Mouse (Mus musculus) small intestine, adult 2 months (tissue): ENCODE data around the gene Gpr135. TPM values are rescaled to one million over a fixed set of nuclear protein-coding genes. Genes with fewer than 3 reads are reported as not detected.

Source experiments
- H3K27ac ChIP-seq: fragments of 200-500 bp; 2 replicates; pipeline ENCODE4 v1.5.1; 2012; ENCODE audit warnings: low read depth, low read length, control low read depth, inconsistent platforms; ENCODE audit not compliant: insufficient read depth
- H3K27me3 ChIP-seq: fragments of 200-500 bp; 2 replicates; pipeline ENCODE4 v1.6.1; 2012; ENCODE audit warnings: mild to moderate bottlenecking, moderate library complexity, low read length, inconsistent platforms; ENCODE audit not compliant: control insufficient read depth, insufficient read depth
- H3K36me3 ChIP-seq: fragments of 200-500 bp; 2 replicates; pipeline ENCODE4 v1.6.1; 2012; ENCODE audit warnings: mild to moderate bottlenecking, low read length, control low read depth, inconsistent platforms; ENCODE audit not compliant: control insufficient read depth, insufficient read depth
- H3K4me1 ChIP-seq: fragments of 200-500 bp; 2 replicates; pipeline ENCODE4 v1.6.1; 2012; ENCODE audit warnings: low read length, inconsistent platforms, mixed read lengths; ENCODE audit not compliant: control insufficient read depth, insufficient read depth, insufficient read length
- H3K4me3 ChIP-seq: fragments of 200-500 bp; 2 replicates; pipeline ENCODE4 v1.5.1; 2012; ENCODE audit warnings: low read depth, mild to moderate bottlenecking, control low read depth, inconsistent platforms, low read length, moderate library complexity
- CTCF ChIP-seq: fragments of 200-500 bp; IDR thresholded peaks from 2 replicates; pipeline ENCODE4 v1.5.1; 2012; ENCODE audit warnings: low read depth, mild to moderate bottlenecking, control low read depth, inconsistent platforms, low read length, moderate library complexity, mixed read lengths; ENCODE audit not compliant: insufficient replicate concordance, insufficient read length; ENCODE audit errors: extremely low read depth
- POLR2A ChIP-seq: fragments of 200-500 bp; IDR thresholded peaks from 2 replicates; pipeline ENCODE4 v1.6.1; 2012; ENCODE audit warnings: low read depth, mild to moderate bottlenecking, control low read depth, inconsistent platforms, low read length, moderate library complexity
- WGBS: fragments of 180-500 bp; shearing (Covaris S2); methylation state at CpG from one replicate; pipeline ENCODE4 v1.1.7; 2018; 5-methylcytosine and 5-hydroxymethylcytosine counted together
- polyA plus RNA-seq: library from polyadenylated mRNA; depleted of rRNA; stranded (reverse); fragments of >200 nt; gene quantifications from 2 replicates; pipeline ENCODE4 v1.2.3, GENCODE M21; 2012

Gene Gpr135
- polyA plus RNA-seq, 1 experiment = 0.46 TPM

- WGBS = 92% methylated on average over 8 of the region's 8 CpGs
- peaks cover 56% of the 10 kb centered on the region for H3K36me3 ChIP-seq
- no peak for TF ChIP-seq POLR2A
- no peak for TF ChIP-seq CTCF
- H3K27ac ChIP-seq = no peak overlapping the region
- no peak overlapping the region for H3K4me3 ChIP-seq
- no peaks in the 10 kb centered on the region for H3K4me1 ChIP-seq
- H3K27me3 ChIP-seq = no peaks in the 10 kb centered on the region
These were observed 26.0 kb upstream of the Gpr135 start for GRCm38 (mm10) chr12:72096966-72097365.

DNA sequence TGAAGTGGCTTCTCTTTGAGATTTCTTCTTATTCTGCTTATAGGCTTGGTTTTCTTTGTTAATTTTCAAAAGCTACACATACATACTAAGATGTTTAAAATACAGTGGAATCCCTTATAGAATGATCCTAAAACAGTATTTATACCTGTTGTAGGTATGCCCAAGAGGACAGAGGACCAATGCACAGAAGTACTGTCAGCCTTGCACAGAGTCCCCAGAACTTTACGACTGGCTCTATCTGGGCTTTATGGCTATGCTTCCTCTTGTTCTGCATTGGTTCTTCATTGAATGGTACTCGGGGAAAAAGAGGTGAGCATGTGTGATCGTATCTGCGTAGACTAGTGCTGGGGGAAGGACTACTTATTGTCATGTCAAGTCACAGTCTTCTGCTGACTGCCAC lies 18.9 kb upstream of the Gpr135 start:
- no peak overlapping the region for H3K27ac ChIP-seq
- peaks cover 27% of the 10 kb centered on the region for H3K36me3 ChIP-seq
- 0 out of 2 replicates have a peak, but pooled peaks cover 1% of the 10 kb centered on the region for H3K4me1 ChIP-seq
- WGBS = 80% methylated on average over 4 of the region's 4 CpGs
- no peak overlapping the region for H3K4me3 ChIP-seq
- no peak for TF ChIP-seq POLR2A
- TF ChIP-seq CTCF = no peak
- no peaks in the 10 kb centered on the region for H3K27me3 ChIP-seq

- H3K4me1 ChIP-seq = peaks cover 7% of the 10 kb centered on the region
- peak overlapping the region; percentile 92 for H3K27ac ChIP-seq
- WGBS = 2% methylated on average over 18 of the region's 18 CpGs
- TF ChIP-seq CTCF (no peak), POLR2A (no peak)
- peak overlapping the region; percentile 68 for H3K4me3 ChIP-seq
- no peaks in the 10 kb centered on the region for H3K27me3 ChIP-seq
- peaks cover 4% of the 10 kb centered on the region for H3K36me3 ChIP-seq
These were observed 15.4 kb upstream of the Gpr135 start for GRCm38 (mm10) chr12:72086166-72086825.

GRCm38 (mm10) chr12:72085329-72086165 lies 14.6 kb upstream of the Gpr135 start, which contains the start of the genes L3hypdh and Jkamp:
Gene L3hypdh (minus strand): TSS chr12:72085439.
Gene Jkamp (plus strand): TSS chr12:72085589.
- TF ChIP-seq POLR2A (peak; percentile 36; the same call in 1 of the 2 replicates), CTCF (no peak)
- WGBS = 2% methylated on average over 58 of the region's 60 CpGs
- H3K4me1 ChIP-seq = peaks cover 7% of the 10 kb centered on the region
- no peaks in the 10 kb centered on the region for H3K27me3 ChIP-seq
- peak within 1 kb of the TSS; percentile 80 for H3K4me3 ChIP-seq
- peaks cover 3% of the 10 kb centered on the region for H3K36me3 ChIP-seq
- H3K27ac ChIP-seq = peak within 1 kb of the TSS; percentile 92

DNA sequence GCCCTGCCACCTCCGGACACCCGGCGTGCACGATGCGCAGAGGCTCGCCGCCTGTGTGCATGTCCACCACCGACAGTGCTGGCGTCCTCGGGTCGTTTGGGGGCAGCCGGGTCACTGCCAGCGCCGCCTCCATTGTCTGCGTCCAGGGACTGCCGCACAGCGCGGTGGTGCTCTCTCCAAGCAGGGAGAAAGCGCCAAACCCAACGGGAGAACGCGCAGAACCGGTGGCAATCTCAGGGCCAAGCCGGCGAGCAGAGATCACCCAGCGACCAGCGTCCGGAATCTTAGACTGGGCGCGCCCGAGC lies 14.1 kb upstream of the Gpr135 start:
- TF ChIP-seq CTCF (no peak), POLR2A (no peak)
- H3K27ac ChIP-seq = peak overlapping the region; percentile 38; the same call in 1 of the 2 replicates
- H3K36me3 ChIP-seq = peaks cover under 1% of the 10 kb centered on the region; the same call in 1 of the 2 replicates
- no peaks in the 10 kb centered on the region for H3K27me3 ChIP-seq
- H3K4me1 ChIP-seq = peaks cover 7% of the 10 kb centered on the region
- WGBS = 0% methylated on average over 31 of the region's 31 CpGs
- H3K4me3 ChIP-seq = peak overlapping the region; percentile 80

GRCm38 (mm10) chr12:72084261-72085023 lies 13.5 kb upstream of the Gpr135 start:
- Histone ChIP-seq H3K27me3 (no peaks in the 10 kb centered on the region), H3K27ac (peak overlapping the region; percentile 38; the same call in 1 of the 2 replicates), H3K36me3 (no peaks in the 10 kb centered on the region), H3K4me3 (peak overlapping the region; percentile 80), H3K4me1 (peaks cover 7% of the 10 kb centered on the region)
- 6% methylated on average over 46 of the region's 46 CpGs for WGBS
- no peak for TF ChIP-seq CTCF
- no peak for TF ChIP-seq POLR2A
